Mouse (Mus musculus) testis, postnatal 10 days (tissue): Measurements from ENCODE around the gene Grid1.

Experiments used
- DNase-seq: peaks from one replicate; pipeline ENCODE4 v3.0.0; 2021; ENCODE audit warnings: low spot score

The Grid1 gene

GRCm38 (mm10) chr14:34917111-34917510 is 97.2 kb downstream of the Grid1 start:
- DNase-seq = no peak

- DNase-seq = no peak
Observed at GRCm38 (mm10) chr14:34919221-34919620, 99.3 kb downstream of the Grid1 start.

- no peak for DNase-seq
Observed at GRCm38 (mm10) chr14:34921265-34921664, 101.4 kb downstream of the Grid1 start.

DNA sequence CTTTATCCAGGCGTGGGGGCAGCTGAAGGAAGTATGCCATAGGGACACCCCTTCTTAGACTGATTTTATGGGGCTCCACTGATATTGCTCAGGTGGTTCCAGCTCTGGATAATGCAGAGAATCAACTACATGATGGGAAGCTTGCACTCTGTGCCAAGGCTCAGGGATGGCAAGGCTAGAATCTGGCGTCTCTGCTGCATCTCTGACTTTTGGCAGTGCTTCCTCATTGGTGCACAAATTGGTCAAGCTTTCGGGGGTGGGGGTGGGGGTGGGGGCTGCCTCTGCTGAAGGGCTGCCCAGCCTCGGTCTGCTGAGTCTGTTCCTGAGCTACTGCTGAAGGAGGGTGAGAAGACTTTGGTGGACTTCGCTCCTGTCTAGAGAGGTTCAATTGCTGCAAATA is 105.1 kb downstream of the Grid1 start:
- no peak for DNase-seq

DNA sequence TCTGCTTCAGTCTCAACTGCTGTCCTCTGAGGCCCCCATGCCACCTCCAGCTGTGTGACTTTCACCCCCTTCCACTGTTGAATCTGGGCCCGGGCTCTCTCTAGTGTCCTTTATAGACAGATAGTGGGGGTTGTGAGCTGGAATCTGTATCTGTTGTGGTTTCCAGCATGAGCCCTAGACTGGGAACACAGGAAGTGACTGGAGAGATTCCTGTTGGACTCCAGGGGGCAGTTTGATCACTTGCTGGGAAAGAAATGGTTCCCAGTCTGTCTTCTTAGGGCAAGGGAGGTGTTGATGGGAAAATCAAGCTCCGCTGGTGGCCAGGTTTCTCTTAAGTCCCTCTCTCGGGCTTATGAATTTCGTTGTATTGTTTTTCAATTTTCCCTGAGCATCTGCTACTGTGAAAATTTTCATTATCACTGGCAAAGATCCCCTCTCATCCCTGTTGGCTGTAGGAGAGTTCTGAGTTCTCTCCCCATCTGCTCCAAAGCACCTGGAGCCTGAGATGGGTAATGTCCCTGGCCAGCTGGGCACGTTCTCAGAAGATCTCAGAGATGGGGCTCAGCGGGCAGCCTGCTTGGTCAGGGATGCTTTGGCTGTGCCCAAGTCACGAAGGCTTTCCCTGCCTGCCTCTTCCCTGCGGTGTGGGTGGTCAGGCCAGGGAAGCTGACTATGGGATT is 110.3 kb downstream of the Grid1 start:
- no peak for DNase-seq

GRCm38 (mm10) chr14:34933197-34933596 is 113.3 kb downstream of the Grid1 start:
- DNase-seq = no peak

- peak; percentile 53 for DNase-seq
Observed at GRCm38 (mm10) chr14:34936192-34936770, 116.4 kb downstream of the Grid1 start.

DNA sequence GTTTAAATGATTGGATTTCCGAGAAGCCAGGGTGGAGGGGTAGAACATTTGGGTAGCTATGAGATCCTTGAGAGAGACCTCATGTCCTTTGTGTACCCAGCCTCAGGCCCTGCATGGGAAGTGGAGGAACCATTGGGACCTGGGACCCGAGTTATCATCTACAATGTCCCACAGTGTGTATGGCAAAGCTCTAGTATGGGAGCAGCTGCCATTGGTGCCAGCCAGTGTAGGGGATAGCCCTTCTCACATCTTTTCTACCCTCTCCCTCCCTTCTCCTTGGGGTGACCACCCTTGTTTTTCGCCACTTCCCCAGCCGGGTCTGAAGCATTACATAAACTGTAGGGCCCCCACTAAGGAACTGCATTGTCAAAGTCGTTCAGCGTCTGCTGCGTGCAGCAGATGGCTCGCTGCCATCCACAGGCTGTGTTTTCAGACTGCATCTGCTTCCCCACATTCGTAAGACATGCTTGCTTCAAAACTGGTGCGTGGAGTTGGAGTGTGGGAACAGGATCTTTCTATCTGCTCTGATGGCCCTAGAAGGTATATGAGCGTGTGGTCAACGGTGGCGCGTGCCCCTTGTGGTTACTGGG is 124.6 kb downstream of the Grid1 start:
- no peak for DNase-seq

- no peak for DNase-seq
Observed at GRCm38 (mm10) chr14:34945471-34946313, 125.8 kb downstream of the Grid1 start.

- DNase-seq = no peak
Observed at GRCm38 (mm10) chr14:34946314-34946583, 126.3 kb downstream of the Grid1 start.

- peak; percentile 54 for DNase-seq
Observed at GRCm38 (mm10) chr14:34948249-34948648, 128.3 kb downstream of the Grid1 start.

DNA sequence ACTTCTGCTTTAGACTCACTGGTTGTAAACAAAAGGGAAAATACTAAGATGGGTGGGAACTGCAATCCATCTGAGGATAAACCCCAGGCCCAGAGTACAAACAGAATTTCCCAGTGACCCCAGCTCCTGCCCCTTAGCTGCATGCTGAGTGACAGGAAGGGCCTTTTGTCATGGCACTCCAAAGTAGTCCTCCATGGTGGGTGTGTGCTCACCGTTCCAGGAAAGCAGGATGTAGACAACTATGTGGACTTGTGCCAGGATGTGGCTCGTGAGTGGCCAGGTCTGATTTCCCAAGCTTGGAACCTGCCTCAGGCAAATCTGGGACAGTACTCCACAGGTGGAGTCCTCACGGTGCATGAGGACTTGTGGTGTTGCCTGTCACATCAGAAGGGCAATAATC is 132.4 kb downstream of the Grid1 start:
- DNase-seq = no peak

- no peak for DNase-seq
Observed at GRCm38 (mm10) chr14:34953566-34953965, 133.7 kb downstream of the Grid1 start.

DNA sequence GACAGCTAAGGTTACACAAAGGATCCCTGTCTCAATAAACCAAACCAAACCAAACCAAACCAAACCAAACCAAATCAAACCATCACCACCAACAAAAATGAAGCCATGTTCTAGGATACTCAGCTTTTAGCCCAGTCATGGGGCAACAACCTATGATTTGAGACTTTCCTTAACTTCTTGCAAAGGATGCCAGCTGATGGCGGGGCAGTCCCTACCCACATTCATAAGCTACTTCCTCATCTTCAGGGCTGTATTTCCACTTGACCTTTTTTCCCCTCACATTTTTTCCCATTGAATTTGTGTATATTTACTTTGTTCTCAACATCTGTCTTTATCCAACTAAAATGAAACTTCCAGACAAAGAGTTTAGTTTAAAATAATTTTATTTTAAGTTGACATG is 135.8 kb downstream of the Grid1 start:
- DNase-seq = no peak

DNA sequence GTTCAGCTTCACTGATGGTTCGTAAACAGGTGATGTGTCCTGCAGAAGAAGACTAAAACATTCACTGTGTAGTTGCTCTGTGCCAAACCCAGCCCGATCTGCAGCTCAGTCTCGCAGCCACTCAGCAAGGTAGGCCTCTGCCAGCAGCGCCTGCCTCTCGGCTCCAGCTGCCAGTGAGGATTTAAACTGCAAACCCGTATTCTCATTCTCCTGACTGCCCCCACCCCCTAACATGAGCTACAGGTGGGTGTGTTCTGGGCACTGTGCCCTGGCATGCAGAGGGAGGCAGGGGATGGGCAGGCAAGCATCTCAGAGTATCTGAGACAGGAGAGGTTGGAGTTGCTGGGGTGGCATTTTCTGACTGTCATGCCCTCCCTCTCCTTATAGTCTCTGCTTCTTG is 140.3 kb downstream of the Grid1 start:
- no peak for DNase-seq

DNA sequence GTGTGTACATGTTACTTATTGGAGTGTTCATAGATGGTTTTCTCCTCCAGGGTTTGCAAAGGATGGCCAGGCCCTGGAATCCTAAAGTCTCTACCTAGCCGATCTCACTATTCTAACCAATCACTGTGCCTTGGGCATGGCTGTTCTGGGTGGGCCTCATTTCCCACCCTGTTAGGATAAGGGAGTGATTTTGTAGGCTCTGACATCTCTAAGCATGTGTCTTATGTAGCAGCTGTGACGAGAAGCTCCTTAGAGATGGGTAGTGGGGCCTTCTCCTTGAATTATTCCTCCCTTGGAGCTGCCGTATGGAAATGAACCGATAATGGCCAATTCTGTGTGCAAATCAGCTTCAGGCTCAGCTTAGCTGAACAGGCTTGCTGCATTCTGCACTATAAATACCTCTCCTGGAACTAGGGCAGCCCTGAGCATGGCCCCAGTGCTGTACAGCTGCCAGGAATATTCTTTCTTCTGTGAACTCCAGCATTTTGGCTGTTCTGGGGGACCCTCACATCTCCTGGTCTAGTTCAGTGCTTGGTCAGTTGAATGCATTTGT is 143.8 kb downstream of the Grid1 start:
- DNase-seq = no peak

DNA sequence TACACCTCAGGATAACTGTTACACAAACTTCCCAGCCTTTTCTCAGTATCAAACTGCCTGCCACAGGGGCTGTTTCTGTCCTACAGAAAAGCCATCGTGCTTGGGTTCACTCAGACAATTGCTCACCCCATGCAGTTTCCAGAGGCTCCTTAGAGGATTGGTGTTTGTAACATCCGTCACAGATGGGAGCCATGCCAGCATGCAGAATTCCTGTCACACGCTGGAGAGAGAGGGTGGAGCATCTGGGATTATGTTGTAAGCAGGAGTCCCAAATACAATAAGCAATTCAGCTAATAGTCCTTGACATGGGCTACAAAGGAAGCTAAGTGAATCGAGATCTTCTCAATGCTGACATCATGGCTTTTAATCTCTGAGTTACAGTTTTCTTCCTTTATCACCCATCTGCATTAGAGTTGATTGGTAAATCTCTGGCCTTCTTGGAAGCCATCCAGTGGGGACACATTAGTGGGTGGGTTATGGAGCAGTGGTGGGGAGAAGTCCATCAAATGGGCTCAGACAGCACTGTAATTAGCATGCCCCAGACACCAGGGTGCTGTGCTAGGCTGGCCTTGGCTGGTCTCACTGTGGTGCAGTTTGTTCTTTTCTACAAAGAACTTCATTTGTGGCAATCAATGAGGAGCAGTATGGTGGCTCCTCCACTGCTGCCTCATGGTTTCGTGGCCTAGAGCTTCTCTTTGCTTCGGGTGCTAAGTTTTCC is 149.4 kb downstream of the Grid1 start:
- no peak for DNase-seq

GRCm38 (mm10) chr14:34972930-34973329 is 153.0 kb downstream of the Grid1 start:
- DNase-seq = no peak

DNA sequence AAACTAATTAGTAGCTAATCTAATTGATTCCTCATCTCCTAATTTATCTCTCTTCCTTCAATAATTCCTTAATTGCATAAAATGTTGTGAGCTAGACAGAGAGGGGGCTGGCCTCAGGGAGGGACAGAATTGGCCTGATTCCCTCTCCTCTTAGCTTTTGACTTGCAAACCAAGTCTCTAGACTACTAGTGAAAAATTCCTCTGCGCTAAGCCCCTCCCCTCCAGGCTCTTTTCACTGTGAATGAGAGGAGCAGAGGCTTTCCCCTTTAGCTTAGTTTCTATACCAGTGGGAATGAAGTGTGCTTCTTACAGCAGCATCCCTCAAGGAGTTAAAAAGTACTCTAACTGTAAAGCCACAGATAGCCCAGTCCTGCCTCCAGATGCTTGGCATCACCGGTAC is 160.8 kb downstream of the Grid1 start:
- no peak for DNase-seq

DNA sequence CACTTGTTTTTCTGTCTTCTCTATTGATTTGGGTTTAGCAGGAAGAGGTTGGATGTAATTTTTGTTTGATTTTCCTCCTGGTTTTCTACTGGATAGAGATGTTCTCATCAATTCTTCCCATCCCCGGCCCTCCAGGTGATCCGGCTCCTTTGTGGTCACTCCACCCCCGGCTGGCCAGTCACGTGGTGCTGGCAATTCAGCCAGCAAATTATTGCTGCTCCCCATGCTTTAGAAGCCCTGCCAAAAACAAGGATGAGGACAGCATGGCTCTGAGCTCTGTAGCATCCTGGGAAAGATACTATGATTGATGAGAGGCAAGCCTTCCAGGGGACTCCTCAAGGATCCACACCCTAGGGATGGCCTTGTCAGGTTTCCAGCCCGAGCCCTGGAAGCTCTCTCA is 169.2 kb downstream of the Grid1 start:
- no peak for DNase-seq

DNA sequence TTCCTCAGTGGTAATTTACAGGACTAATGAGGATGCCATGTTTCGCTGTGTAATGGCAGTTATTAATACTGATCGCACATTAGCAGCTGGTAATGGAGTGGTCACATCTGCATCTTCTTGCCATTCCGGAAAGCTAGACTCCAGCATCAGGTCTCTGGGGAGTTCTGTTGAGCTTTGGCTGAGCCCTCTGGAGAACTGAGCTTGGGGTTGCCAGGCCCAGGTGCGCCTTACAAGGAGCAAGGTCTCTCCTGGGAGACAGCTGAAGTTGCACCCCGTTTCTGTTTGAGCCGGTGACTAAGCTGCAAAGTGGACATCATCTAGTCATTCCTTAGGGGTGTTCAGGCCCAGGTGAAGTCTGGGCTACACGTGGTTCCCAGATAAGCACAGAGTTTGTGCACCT is 186.8 kb downstream of the Grid1 start:
- peak; percentile 25 for DNase-seq

GRCm38 (mm10) chr14:35008674-35009073 is 188.8 kb downstream of the Grid1 start:
- DNase-seq = peak; percentile 22
